Mouse (Mus musculus) liver, embryonic 14.5 days (tissue): ENCODE data around the gene Bmp7.

ENCODE experiments used
- CTCF ChIP-seq: IDR thresholded peaks from 2 replicates; pipeline ENCODE4 v1.5.1; 2016; ENCODE audit warnings: antibody characterized with exemption, low read depth, control low read depth
- EP300 ChIP-seq: IDR thresholded peaks from 2 replicates; pipeline ENCODE4 v1.6.1; 2016; ENCODE audit warnings: antibody characterized with exemption, low read depth

DNA sequence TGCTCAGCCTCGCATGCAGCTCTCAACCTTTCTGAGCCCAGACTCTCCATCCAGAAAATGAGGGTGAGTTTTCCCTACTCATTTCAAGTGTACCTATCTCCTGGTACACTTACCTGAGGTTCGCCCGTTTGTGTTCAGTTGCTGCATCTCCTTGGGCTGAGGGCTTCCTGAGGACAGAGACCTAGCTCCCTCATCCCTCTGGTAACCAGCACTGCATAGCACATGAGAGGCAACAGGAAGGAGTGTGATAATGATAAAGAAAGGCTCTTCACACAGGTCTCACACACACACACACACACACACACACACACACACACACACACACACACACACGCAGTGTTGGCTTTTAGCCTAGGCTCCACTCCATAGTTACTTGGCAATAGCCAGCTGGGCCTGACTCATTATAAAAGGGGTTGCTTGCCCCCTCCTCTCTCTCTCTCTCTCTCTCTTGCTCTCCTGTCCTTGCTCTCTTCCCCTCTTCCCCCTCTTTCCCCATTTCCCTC is 38.1 kb upstream of the Bmp7 start:
- TF ChIP-seq CTCF (no peak), EP300 (no peak)
